Mouse (Mus musculus) mammary gland, adult 2 months (tissue): ENCODE results near the gene Efcab5. TPM values are rescaled to one million over a fixed set of nuclear protein-coding genes. Genes with fewer than 3 reads are reported as not detected.

ENCODE experiments used
- polyA plus RNA-seq: library from polyadenylated mRNA; depleted of rRNA; stranded (reverse); fragments of >200 nt; gene quantifications from 2 replicates; pipeline ENCODE4 v1.2.3, GENCODE M21; 2012; ENCODE audit warnings: low replicate concordance; rRNA removed

The Efcab5 gene
- polyA plus RNA-seq = 0.06 and 0.32 TPM in 2 replicates

GRCm38 (mm10) chr11:77188868-77189267 is at the start of gene Efcab5:
Gene Efcab5, minus strand, starts transcription at chr11:77188968.

GRCm38 (mm10) chr11:77215951-77216760 is 27.4 kb upstream of the Efcab5 start, which contains the start of gene Ssh2:
Gene Ssh2, plus strand, starts transcription at chr11:77216287.

DNA sequence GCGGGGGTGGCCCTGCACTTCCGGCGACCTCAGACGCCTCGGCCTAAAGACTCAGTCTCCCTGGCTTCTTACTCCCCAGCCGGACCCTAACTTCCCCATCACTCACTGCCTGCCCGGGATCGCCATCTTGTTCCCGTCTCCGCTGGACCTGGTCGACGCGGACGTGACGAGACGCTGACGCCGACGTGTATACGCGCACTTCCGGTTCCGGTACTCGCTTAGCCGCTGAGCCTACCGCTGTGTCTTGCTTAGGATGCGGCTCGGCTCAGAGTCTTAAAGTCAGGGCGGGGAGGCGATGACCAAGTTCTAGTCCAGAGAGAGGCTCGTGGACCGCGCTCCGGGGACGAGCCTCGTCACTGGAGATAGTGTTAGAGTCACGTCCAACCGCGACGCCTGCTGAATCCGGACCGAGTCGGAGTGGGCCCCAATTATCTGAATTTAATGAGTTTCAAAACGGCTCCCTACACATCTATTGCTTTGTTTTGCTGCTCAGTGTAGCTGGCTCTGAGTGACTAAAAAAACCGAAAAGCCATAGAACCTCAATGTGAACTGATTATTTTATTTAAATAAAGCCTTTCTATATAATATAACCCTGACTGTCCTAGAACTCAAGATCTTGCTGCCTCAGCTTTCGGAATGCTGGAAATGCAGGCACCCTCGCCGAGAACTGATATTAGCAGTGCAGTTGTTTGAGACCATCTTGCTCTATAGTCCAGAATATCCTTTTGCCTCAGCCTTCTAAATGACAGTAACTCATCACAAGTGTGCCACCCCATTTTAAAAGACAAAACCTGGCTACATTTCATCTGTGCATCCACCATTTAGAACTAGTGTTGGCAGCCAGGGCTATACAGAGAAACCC is 110.3 kb downstream of the Efcab5 start, which contains the start of gene Nsrp1:
Nsrp1 (minus strand) TSS at position 163 of the 862 bp plus-strand sequence.

Other genes with a start within 250 kb of the Efcab5 start
- gene Slc6a4, start 190.4 kb downstream of the Efcab5 start, polyA plus RNA-seq = 1.9 and 4.9 TPM in 2 replicates
- 0.22 and 0.83 TPM in 2 replicates for gene Nsrp1, start 110.5 kb downstream of the Efcab5 start, polyA plus RNA-seq
- gene Ssh2, start 27.3 kb upstream of the Efcab5 start, polyA plus RNA-seq = 23.0 and 34.1 TPM in 2 replicates